Mouse (Mus musculus) lung, postnatal 0 days (tissue): ENCODE measurements around the gene Hyal1.

Experiments
- CTCF ChIP-seq: IDR thresholded peaks from 2 replicates; pipeline ENCODE4 v1.5.1; 2016; ENCODE audit warnings: antibody characterized with exemption, mild to moderate bottlenecking
- EP300 ChIP-seq: IDR thresholded peaks from 2 replicates; pipeline ENCODE4 v1.6.1; 2016; ENCODE audit warnings: antibody characterized with exemption, mild to moderate bottlenecking, control low read depth

GRCm38 (mm10) chr9:107600745-107601144 is 24.0 kb downstream of the Hyal1 start:
- TF ChIP-seq EP300: no peak
- TF ChIP-seq CTCF: peak; percentile 49
